Mouse (Mus musculus) 3T3-L1 (cell line): ENCODE measurements around the gene Gpc3.
"Not testable (repeated sequence)": the region's sequence is repeated elsewhere in the genome, so short reads cannot be mapped to it uniquely, and the experiment has no call there.

ENCODE experiments used
- DNase-seq: peaks from one replicate; pipeline ENCODE4 v3.0.0-alpha.2; 2015; ENCODE audit warnings: low read depth, low spot score

Gpc3 gene

GRCm38 (mm10) chrX:52281103-52281900 lies 332.4 kb downstream of the Gpc3 start:
- peak; percentile 57 for DNase-seq

DNA sequence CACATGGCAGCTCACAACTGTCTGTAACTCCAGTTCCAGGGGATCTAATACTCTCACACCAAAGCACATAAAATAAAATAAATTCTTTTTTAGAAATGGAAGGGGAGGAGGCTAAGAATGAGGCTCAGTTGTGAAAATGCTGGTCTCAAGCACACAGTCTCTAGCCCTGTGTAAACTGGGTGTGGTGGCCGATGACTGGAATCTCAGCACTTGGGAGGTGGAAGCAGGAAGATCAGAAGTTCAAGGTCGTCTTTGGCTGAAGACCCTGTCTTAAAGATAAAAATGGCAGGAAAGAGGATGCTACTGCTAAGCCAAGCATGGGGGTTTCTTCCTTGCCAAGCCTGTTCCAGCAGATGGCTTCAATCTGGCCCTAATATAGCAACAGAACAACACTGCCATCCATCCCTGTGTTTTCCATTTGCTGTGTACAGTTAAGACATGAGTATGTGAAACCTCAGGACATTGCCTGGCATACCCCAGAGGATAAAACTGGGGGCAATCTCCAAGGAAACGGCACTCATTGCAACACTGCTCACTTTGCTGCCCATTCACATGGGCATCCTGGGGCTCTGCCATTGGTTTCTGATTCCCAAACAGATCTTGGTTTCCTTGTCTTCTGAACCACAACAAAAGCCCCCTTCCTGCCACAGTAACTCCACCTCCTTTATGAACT lies 334.9 kb downstream of the Gpc3 start:
- no peak for DNase-seq

- DNase-seq: no peak
These were observed 336.2 kb downstream of the Gpc3 start for GRCm38 (mm10) chrX:52277599-52277998.

DNA sequence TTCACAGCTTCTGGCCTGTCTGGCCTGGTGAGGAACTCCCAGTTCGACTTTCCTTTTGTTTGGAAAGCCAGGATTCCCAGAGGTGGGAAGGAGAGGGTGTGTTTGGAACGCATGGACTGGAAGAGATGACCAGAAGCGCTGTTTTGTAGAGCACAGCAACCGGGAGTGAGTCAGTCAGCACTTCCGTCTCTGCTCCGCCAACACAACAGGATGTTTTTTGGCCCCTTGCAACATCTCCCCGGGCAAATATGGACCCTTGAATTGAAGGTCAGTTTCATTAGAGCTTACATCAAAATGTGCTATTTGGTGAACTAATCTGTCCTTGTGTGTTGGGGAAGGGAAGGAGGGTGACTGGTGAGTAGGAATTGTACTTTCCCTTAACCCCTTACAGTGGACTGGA lies 340.7 kb downstream of the Gpc3 start:
- DNase-seq: no peak

GRCm38 (mm10) chrX:52261991-52262390 lies 351.8 kb downstream of the Gpc3 start:
- DNase-seq: peak; percentile 68

DNA sequence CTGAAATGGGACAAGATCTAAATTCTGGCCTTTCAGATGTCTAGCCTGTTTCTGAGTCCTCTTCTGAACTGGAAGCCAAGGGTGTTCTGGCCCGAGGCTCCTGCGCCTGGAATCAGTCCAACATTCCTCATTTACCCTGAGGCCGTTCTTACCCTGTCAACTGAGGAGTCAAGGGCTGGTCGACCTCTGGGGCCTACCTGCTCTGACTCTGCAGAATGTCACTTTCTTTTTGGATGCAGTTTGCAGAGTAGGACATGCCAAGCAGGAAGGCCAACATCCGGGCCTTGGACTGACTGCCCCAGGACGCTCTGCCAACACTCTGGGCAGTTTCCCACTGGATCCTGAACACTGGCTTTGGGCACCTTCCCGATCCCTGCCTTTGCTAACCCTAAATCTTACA lies 352.2 kb downstream of the Gpc3 start:
- DNase-seq: peak; percentile 60

DNA sequence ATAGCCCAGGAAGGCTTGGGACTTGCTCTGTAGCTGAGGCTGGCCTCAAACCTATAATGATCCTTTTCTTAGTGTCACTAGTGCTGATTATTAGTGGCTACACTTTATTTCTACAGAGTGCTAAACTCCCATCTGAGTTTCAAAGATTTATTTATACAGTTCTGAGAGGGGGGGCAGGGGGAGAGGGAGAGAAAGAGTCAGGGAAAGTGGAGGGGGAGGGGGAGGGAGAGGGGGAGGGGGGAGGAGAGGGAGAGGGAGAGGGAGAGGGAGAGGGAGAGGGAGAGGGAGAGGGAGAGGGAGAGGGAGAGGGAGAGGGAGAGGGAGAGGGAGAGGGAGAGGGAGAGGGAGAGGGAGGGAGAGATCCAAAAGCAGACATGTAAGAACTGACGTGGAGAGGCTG lies 354.0 kb downstream of the Gpc3 start:
- not testable (repeated sequence) for DNase-seq

DNA sequence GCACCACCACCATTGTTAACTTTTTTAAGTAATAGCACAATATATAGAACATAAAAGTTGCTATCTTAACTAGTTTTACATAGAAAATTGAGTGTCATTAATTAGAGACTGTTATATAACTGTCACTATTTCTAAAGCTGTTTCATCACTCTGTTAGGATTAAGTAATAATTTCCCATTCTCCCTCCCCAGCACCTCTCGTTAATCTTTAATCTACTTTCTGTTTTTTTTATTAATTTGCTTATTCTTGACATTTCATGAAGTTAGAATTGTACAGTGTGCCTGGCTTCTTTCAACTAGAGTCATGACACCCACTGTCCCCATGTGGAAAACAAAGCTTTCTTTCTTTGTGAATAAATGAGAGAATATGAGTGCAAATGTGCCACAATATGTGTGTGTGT lies 359.2 kb downstream of the Gpc3 start:
- DNase-seq: no peak

- no peak for DNase-seq
These were observed 368.0 kb downstream of the Gpc3 start for GRCm38 (mm10) chrX:52245694-52246297.

DNA sequence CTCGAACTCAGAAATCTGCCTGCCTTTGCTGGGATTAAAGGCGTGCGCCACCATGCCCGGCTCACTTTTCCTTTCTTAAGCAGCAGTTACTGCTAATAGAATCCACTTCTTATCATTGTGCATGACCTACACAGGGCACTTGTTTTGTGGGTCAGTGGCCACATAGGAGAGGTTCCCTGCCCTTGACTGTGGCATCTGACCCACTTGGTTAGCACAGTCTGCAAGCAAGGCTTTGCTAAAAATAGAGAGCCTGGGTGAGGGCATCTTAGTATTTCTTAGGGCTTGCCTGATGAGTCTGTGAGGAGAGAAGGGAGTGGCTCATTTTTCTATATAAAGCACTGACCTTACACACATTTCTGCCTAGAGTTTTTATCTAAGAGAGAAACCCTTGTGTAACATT lies 376.3 kb downstream of the Gpc3 start:
- no peak for DNase-seq

GRCm38 (mm10) chrX:52231984-52232383 lies 381.8 kb downstream of the Gpc3 start:
- no peak for DNase-seq

DNA sequence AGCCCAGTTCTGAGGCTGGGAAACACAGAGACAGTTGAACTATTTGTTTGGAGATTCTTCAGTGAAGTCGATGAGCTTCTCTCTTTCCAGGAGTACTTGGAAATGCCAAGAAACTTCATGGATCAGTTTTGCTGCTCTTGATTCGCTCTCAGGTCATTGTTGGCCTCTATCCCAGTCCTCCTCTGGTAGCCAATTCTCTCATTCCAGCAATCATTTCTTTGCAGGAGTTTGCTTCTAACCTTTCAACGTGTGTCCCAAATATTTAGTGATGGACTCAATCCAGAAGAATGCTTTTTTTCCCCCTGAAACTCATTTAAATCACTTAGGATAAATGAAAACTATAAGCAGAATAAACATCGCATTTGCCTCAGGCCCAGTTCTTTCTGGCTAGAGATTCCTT lies 383.0 kb downstream of the Gpc3 start:
- peak; percentile 50 for DNase-seq
